Mouse (Mus musculus): ENCODE measurements around the gene Dpt.
A peak's percentile ranks its signal among the peaks of the same experiment; 100 is the strongest.
"Not testable (repeated sequence)": the region's sequence is repeated elsewhere in the genome, so short reads cannot be mapped to it uniquely, and the experiment has no call there.

The Dpt gene

GRCm38 (mm10) chr1:164796471-164796870 is at the start of gene Dpt:
Gene Dpt, plus strand, starts transcription at chr1:164796644.
- no peak for DNase-seq

GRCm38 (mm10) chr1:164753736-164754135 is 42.7 kb upstream of the Dpt start:
- DNase-seq: no peak

- no peak for DNase-seq
Measured at GRCm38 (mm10) chr1:164755671-164756070, 40.8 kb upstream of the Dpt start.

GRCm38 (mm10) chr1:164756951-164757350 is 39.5 kb upstream of the Dpt start:
- DNase-seq: no peak

- DNase-seq: no peak
Measured at GRCm38 (mm10) chr1:164758401-164758800, 38.0 kb upstream of the Dpt start.

- no peak for DNase-seq
Measured at GRCm38 (mm10) chr1:164762276-164762675, 34.2 kb upstream of the Dpt start.

GRCm38 (mm10) chr1:164766646-164767045 is 29.8 kb upstream of the Dpt start:
- DNase-seq: no peak

GRCm38 (mm10) chr1:164770611-164771010 is 25.8 kb upstream of the Dpt start:
- peak; percentile 38 for DNase-seq

- no peak for DNase-seq
Measured at GRCm38 (mm10) chr1:164780851-164781510, 15.5 kb upstream of the Dpt start.

- no peak for DNase-seq
Measured at GRCm38 (mm10) chr1:164786165-164786564, 10.3 kb upstream of the Dpt start.

- DNase-seq: peak; percentile 85
Measured at GRCm38 (mm10) chr1:164787771-164788170, 8.7 kb upstream of the Dpt start.

- no peak for DNase-seq
Measured at GRCm38 (mm10) chr1:164788292-164788691, 8.2 kb upstream of the Dpt start.

- DNase-seq: not testable (repeated sequence)
Measured at GRCm38 (mm10) chr1:164790296-164790695, 6.1 kb upstream of the Dpt start.

- DNase-seq: no peak
Measured at GRCm38 (mm10) chr1:164793049-164793448, 3.4 kb upstream of the Dpt start.

- no peak for DNase-seq
Measured at GRCm38 (mm10) chr1:164797746-164798285, 1.4 kb downstream of the Dpt start.

- no peak for DNase-seq
Measured at GRCm38 (mm10) chr1:164798471-164798922, 2.1 kb downstream of the Dpt start.

- no peak for DNase-seq
Measured at GRCm38 (mm10) chr1:164799161-164799560, 2.7 kb downstream of the Dpt start.

GRCm38 (mm10) chr1:164804277-164804676 is 7.8 kb downstream of the Dpt start:
- no peak for DNase-seq

GRCm38 (mm10) chr1:164804751-164805435 is 8.4 kb downstream of the Dpt start:
- no peak for DNase-seq

- no peak for DNase-seq
Measured at GRCm38 (mm10) chr1:164809371-164809770, 12.9 kb downstream of the Dpt start.

- peak; percentile 54 for DNase-seq
Measured at GRCm38 (mm10) chr1:164811296-164811695, 14.9 kb downstream of the Dpt start.

- DNase-seq: peak; percentile 37
Measured at GRCm38 (mm10) chr1:164814243-164814642, 17.8 kb downstream of the Dpt start.

- no peak for DNase-seq
Measured at GRCm38 (mm10) chr1:164815330-164815729, 18.9 kb downstream of the Dpt start.

GRCm38 (mm10) chr1:164817331-164817730 is 20.9 kb downstream of the Dpt start:
- DNase-seq: no peak
